Mouse (Mus musculus): Measurements from ENCODE around the gene Vwde.

DNA sequence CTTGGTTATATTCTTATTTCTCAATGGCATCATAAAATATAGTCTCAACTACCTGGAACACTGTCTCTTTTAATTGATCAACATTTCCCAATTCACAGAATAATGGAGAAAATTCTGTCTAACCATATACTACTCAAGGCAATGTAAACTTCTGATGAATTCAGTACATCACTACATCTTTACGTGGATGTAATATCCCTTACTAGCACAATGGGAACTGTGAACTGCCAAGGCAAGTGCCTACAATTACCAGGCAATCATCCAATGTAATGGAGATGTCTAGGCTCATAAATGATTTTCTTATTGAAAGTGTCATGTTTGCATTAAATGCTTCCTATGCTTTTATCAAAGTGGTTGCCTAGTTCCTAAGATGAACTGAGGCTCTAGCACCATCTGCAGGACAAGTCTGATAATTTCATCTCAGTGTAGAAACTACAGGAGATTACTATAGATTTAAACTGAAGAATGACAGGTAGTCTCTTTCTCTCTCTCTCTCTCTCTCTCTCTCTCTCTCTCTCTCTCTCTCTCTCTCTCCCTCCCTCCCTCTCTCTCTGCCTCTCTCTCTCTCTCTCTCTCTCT is 72.6 kb downstream of the Vwde start:
- TF ChIP-seq POLR2A (IDR thresholded peaks at IDR 0.05; ENCODE audit: insufficient read depth, low read depth, low read length) (no peak), EP300 (IDR thresholded peaks at IDR 0.05; ENCODE audit: insufficient read depth, low read depth, low read length) (no peak)
